Mouse (Mus musculus) CH12F3 (cell line): ENCODE data around the gene Jpt2.

Experiments used
- in situ Hi-C: fragments of 300-500 bp; cut with MboI; formaldehyde crosslinking; loops from 2 replicates; pipeline ENCODE4 v1.14.3; 2020; ENCODE audit warnings: low sequenced_read_pairs

Gene Jpt2

GRCm38 (mm10) chr17:24913984-24914383 is 46.5 kb downstream of the Jpt2 start:
- in situ Hi-C loops, result no loop called here

GRCm38 (mm10) chr17:24907591-24907990 is 52.9 kb downstream of the Jpt2 start:
- in situ Hi-C loops, result no loop called here

- in situ Hi-C loops, result no loop called here
Observed at GRCm38 (mm10) chr17:24903767-24904166, 56.7 kb downstream of the Jpt2 start.

DNA sequence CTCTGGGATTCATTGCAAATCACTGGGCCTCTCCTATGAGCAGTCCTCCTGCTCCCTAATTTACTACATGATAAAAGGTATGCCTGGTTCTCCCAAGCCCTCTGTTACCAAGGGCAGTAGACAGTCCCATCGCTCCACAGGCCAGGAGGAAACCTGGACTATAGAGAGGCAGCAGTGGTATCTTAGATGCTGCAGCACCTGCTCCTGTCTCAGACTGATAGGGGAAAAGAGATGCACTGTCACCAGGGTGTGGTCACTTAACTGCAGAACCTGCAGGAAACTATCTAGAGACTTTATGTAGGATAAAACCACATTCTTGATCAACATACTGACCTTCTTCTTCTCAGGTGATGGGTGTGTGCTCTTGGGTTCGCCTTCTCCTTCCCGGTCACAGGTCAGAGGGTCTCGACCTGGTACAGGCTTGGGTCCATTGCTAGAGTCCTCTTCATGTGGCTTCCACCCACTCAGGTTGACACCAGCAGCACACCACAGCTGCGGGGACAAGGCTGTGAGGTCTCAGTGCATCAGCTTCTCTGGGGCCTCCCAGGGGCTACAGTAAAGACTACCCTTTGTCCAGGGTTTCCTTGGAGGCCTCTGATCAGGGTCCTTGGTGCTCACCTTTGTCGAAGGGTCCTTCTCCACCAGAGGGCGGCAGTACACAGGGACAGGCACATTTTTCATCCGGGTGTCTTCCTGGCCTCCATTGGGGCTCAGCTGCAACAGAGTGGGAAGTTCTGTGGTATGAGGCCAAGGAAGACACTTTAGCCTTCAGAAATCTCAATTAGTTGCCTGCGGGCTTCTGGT is 57.6 kb downstream of the Jpt2 start:
- in situ Hi-C loops, result no loop called here

DNA sequence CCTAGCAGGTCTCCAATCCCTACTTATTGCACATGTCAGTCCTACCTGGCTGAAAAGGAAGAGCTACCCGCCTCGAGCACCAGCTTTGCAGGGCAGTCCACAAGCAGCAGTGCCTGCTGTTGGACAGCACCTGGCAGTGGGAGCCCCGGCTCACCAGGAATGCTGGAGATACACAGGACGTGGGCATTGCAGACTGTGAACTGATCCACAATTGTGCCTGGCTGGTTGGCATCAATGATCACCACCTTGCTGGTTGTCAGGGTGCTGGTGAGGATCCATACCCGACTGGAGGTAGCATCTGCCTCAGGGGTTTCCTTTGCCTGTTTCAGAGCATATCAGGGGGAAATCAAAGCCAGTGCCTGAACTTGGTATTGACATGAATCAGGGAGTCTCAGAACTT is 58.4 kb downstream of the Jpt2 start:
- in situ Hi-C loops, result no loop called here

GRCm38 (mm10) chr17:24900014-24900413 is 60.5 kb downstream of the Jpt2 start:
- in situ Hi-C loops, result no loop called here

DNA sequence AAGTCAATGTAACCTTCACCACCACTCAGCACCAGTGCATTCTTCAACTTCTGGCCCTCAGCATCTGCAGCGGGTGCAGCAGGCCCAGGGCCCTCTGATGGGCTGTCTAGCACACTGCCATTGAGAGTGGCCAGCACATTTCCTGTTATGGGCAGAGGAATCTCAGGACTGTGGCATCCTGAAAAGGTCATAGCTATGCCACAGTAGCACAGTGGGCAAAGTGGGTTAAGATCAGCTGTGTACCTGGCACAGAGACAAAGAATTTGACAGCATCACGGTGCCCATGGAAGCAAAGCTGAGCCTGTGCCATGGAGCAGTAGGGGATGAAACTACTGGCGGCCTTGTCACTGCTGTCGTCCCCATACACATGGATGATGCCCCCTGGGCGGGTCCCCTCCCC is 61.3 kb downstream of the Jpt2 start:
- in situ Hi-C loops, result no loop called here

GRCm38 (mm10) chr17:24898041-24898854 is 62.2 kb downstream of the Jpt2 start:
- in situ Hi-C loops, result no loop called here

DNA sequence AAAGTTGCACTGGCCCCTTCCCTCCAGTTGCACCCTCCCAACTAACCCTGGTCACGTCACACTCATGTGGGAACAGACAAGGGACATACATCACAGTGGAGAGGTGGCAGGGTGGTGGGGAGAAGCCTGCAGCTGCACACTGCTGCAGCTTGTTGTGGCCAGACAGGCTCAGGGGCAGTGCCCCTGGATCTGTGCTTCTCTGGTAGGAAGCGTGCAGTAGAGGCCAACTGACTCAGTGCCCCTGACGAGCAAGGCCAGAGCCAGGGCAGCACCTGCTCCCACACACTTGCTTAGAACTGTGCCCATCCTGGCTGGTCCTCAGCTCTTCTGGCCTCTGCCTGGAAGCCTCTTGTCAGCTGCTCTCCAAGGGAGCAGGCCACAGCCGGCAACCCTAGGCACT is 62.9 kb downstream of the Jpt2 start:
- in situ Hi-C loops, result no loop called here

DNA sequence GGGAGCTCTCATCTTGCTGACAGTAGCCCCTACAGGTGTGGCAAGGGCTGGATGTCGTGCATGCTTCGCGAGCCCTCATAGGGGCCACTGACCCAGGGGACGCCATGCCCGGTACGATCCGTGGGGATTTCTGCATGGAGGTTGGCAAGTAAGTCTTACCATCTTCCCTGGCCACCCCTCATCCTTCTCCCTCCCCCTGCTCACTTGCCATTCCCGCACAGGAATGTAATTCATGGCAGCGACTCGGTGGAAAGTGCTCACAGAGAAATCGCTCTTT is 63.6 kb downstream of the Jpt2 start:
- in situ Hi-C loops, result no loop called here

- in situ Hi-C loops, result no loop called here
Observed at GRCm38 (mm10) chr17:24896241-24896992, 64.1 kb downstream of the Jpt2 start, which contains the start of gene Nme3. Gene Nme3 (plus strand): TSS chr17:24896500.

GRCm38 (mm10) chr17:24895571-24896240 is 64.8 kb downstream of the Jpt2 start:
- in situ Hi-C loops, result no loop called here

DNA sequence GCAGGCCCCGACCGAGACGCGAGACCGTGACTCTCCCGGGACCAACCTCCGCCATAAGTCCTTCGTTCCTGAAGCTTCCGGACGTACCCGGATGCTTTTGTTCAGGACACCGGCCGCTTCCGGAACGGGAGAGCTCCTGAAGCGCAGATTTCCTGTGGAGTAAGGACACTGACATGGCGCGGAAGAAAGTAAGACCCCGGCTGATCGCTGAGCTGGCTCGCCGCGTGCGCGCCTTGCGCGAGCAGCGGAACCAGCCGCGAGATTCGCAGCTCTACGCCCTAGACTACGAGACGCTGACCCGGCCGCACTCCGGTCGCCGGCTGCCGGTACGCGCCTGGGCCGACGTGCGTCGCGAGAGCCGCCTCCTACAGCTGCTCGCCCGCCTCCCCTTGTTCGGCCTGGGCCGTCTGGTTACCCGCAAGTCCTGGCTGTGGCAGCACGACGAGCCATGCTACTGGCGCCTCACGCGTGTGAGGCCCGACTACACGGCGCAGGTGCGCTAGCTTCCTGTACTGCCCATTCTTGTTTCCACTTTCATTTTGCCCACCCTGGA is 65.4 kb downstream of the Jpt2 start, which contains the start of the genes Eme2 and Mrps34:
TSS of gene Eme2 (minus strand) at position 93 of the 553 bp plus-strand sequence.
TSS of gene Mrps34 (plus strand) at position 122 of the 553 bp plus-strand sequence.
- in situ Hi-C loops, result no loop called here

DNA sequence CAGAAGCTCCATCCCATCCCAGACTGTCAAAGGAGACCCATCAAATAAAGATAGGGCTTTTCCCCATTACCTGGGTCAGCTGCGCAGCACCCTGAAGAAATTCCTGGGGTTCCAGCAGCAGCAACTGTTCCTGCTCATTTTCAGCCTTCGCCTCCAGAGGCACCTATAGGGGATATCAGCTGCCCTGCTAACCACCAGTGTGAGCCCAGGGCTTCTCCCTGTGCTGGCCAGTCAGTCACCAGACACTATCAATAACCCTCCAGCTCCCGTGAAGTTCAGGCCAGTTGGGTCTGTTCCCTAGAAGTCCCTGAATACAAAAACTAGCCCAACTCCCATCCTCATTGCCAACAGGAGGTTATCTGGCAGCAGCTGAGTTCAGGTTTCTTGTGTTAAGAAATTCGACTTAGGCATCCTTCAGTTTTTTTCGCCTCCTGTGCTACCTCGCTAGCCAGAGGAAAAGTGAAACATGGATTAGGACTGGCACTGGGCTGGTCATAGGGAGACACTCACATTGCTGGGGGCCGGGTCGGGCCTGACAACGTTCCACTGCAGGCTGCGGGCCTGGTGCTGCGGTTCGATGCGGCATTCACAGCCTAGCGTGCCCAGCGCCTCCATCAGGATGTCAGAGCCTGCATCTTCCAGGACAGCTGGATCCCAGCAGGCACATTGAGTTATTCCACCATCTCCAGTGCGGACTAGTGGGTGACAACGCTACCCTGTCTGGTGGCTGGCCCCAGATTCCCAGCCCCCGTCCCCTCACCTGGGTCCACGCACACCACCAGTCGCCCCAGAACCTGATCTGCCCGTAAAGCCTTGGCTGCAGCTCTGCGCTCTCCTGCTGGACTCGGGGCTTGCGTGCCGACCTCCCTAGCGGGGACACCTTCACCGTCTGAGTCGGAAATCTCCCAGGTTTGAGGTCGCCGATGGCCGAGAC is 66.2 kb downstream of the Jpt2 start:
- in situ Hi-C loops, result no loop called here

DNA sequence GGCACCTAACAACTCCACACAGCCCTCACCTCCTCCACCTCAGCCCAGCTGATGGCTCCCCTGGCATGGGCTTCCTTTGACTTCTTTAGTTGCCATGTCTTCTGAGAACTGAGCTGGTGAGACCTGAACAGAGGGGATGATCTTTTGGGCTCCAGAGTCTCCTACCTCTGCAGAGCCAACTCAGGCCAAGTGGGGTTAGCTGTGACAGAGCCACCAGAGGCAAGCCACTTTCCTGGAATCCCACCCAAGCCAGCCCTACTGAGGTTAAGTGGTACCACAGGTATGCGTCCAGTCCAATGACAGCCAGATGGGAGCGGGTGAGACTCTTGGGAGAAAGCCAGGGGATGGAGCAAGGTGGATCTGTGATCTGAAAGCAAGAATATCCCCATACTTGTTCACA is 67.2 kb downstream of the Jpt2 start:
- in situ Hi-C loops, result no loop called here

- in situ Hi-C loops, result no loop called here
Observed at GRCm38 (mm10) chr17:24892785-24893184, 67.7 kb downstream of the Jpt2 start.

GRCm38 (mm10) chr17:24891321-24891720 is 69.2 kb downstream of the Jpt2 start:
- in situ Hi-C loops, result no loop called here

- in situ Hi-C loops, result no loop called here
Observed at GRCm38 (mm10) chr17:24890151-24891092, 70.1 kb downstream of the Jpt2 start.
